Mouse (Mus musculus) limb, embryonic 14.5 days (tissue): ENCODE measurements around the gene Cnnm4. TPM values are rescaled to one million over a fixed set of nuclear protein-coding genes. Genes with fewer than 3 reads are reported as not detected.
A peak's percentile ranks its signal among the peaks of the same experiment; 100 is the strongest.

Experiments used
- ATAC-seq: fragments of 200-750 bp; cut with Nextera tagmentation; 2 replicates; pipeline ENCODE4 v1.8.0; 2017; ENCODE audit warnings: low read depth, moderate number of reproducible peaks, moderate TSS enrichment; ENCODE audit not compliant: low FRiP score
- DNase-seq: peaks from one replicate; pipeline ENCODE4 v3.0.0-alpha.2; 2015; ENCODE audit warnings: low spot score
- H3K27ac ChIP-seq: fragments of 300-500 bp; sonication (generic); replicated peaks from 2 replicates; pipeline ENCODE4 v1.5.1; 2014; ENCODE audit warnings: low read depth, mild to moderate bottlenecking, low read length, moderate library complexity, mixed read lengths
- H3K27me3 ChIP-seq: fragments of 300-500 bp; sonication (generic); 2 replicates; pipeline ENCODE4 v1.6.1; 2014; ENCODE audit warnings: low read length, mixed read lengths; ENCODE audit not compliant: control insufficient read depth, insufficient read depth
- H3K36me3 ChIP-seq: fragments of 300-500 bp; sonication (generic); 2 replicates; pipeline ENCODE4 v1.6.1; 2014; ENCODE audit warnings: mild to moderate bottlenecking, low read length, moderate library complexity, mixed read lengths; ENCODE audit not compliant: control insufficient read depth, insufficient read depth
- H3K4me1 ChIP-seq: fragments of 300-500 bp; sonication (generic); 2 replicates; pipeline ENCODE4 v1.6.1; 2014; ENCODE audit warnings: antibody characterized with exemption, low read length, mixed read lengths; ENCODE audit not compliant: control insufficient read depth, insufficient read depth
- H3K4me2 ChIP-seq: fragments of 300-500 bp; sonication (generic); replicated peaks from 2 replicates; pipeline ENCODE4 v1.6.1; 2014; ENCODE audit warnings: low read depth, mild to moderate bottlenecking, low read length, moderate library complexity; ENCODE audit not compliant: severe bottlenecking
- H3K4me3 ChIP-seq: fragments of 300-500 bp; sonication (generic); replicated peaks from 2 replicates; pipeline ENCODE4 v1.5.1; 2014; ENCODE audit warnings: low read length
- H3K9ac ChIP-seq: fragments of 300-500 bp; sonication (generic); 2 replicates; pipeline ENCODE4 v1.6.1; 2014; ENCODE audit warnings: mild to moderate bottlenecking, low read depth, low read length, moderate library complexity; ENCODE audit not compliant: severe bottlenecking
- H3K9me3 ChIP-seq: fragments of 300-500 bp; sonication (generic); 2 replicates; pipeline ENCODE4 v1.6.1; 2016; ENCODE audit warnings: low read length; ENCODE audit not compliant: control insufficient read depth
- POLR2A ChIP-seq: fragments of 200-500 bp; IDR thresholded peaks from 2 replicates; pipeline ENCODE4 v1.8.0; 2012; ENCODE audit warnings: inconsistent platforms, mild to moderate bottlenecking, moderate library complexity, borderline replicate concordance; ENCODE audit not compliant: insufficient read depth, insufficient read length; ENCODE audit errors: extremely low read depth
- WGBS: fragments of 180-500 bp; shearing (Covaris S2); extraction: QIAGEN DNeasy Blood & Tissue Kit; methylation state at CpG from one replicate; pipeline ENCODE4 v1.1.7; 2014; 5-methylcytosine and 5-hydroxymethylcytosine counted together
- polyA plus RNA-seq, 2 experiments: library from polyadenylated mRNA; depleted of rRNA in 1 of 2; stranded (reverse) in 1 of 2; unstranded in 1 of 2; fragments of >200 nt; fragmentation: Nextera tagmentation in 1 of 2; extraction: Ambion mirVana in 1 of 2; gene quantifications; 2 replicates each; pipeline versions ENCODE4 v1.2.1 to v1.2.3; 2012 to 2014

Cnnm4 gene
- polyA plus RNA-seq, 2 experiments = 7.3 to 13.1 TPM

GRCm38 (mm10) chr1:36492416-36493139 lies 21.2 kb downstream of the Cnnm4 start:
- peak; percentile 82 for ATAC-seq
- Histone ChIP-seq H3K4me2 (no peak overlapping the region), H3K4me3 (no peak overlapping the region), H3K9me3 (no peaks in the 10 kb centered on the region), H3K27me3 (no peaks in the 10 kb centered on the region), H3K27ac (no peak overlapping the region), H3K36me3 (no peaks in the 10 kb centered on the region), H3K9ac (no peak overlapping the region), H3K4me1 (peaks cover 12% of the 10 kb centered on the region)
- 44% methylated on average over 9 of the region's 9 CpGs for WGBS
- DNase-seq = peak; percentile 54
- TF ChIP-seq POLR2A = no peak

GRCm38 (mm10) chr1:36493299-36493698 lies 21.9 kb downstream of the Cnnm4 start:
- TF ChIP-seq POLR2A = no peak
- H3K27ac ChIP-seq = no peak overlapping the region
- H3K36me3 ChIP-seq = peaks cover 3% of the 10 kb centered on the region; the same call in 1 of the 2 replicates
- H3K4me2 ChIP-seq = no peak overlapping the region
- 31% methylated on average over 6 of the region's 6 CpGs for WGBS
- no peak overlapping the region for H3K4me3 ChIP-seq
- H3K9me3 ChIP-seq = no peaks in the 10 kb centered on the region
- no peak overlapping the region for H3K9ac ChIP-seq
- DNase-seq (no peak), ATAC-seq (no peak)
- peaks cover 12% of the 10 kb centered on the region for H3K4me1 ChIP-seq
- no peaks in the 10 kb centered on the region for H3K27me3 ChIP-seq

- WGBS = 57% methylated on average over 2 of the region's 2 CpGs
Measured at GRCm38 (mm10) chr1:36496719-36497118, 25.3 kb downstream of the Cnnm4 start.

GRCm38 (mm10) chr1:36497312-36497711 lies 25.9 kb downstream of the Cnnm4 start:
- peaks cover 11% of the 10 kb centered on the region for H3K4me1 ChIP-seq
- no peaks in the 10 kb centered on the region for H3K27me3 ChIP-seq
- no peak overlapping the region for H3K4me3 ChIP-seq
- peaks cover 25% of the 10 kb centered on the region for H3K36me3 ChIP-seq
- no peaks in the 10 kb centered on the region for H3K9me3 ChIP-seq
- H3K9ac ChIP-seq = no peak overlapping the region
- TF ChIP-seq POLR2A = no peak
- DNase-seq (no peak), ATAC-seq (no peak)
- 69% methylated on average over 2 of the region's 2 CpGs for WGBS
- H3K27ac ChIP-seq = no peak overlapping the region
- H3K4me2 ChIP-seq = no peak overlapping the region

More at GRCm38 (mm10) chr1:36496719-36497118, 25.3 kb downstream of the Cnnm4 start:
- H3K4me1 ChIP-seq = peaks cover 12% of the 10 kb centered on the region
- TF ChIP-seq POLR2A = no peak
- no peak overlapping the region for H3K4me2 ChIP-seq
- no peak overlapping the region for H3K27ac ChIP-seq
- peaks cover 21% of the 10 kb centered on the region for H3K36me3 ChIP-seq
- no peak overlapping the region for H3K9ac ChIP-seq
- ATAC-seq (no peak), DNase-seq (no peak)
- no peaks in the 10 kb centered on the region for H3K27me3 ChIP-seq
- no peaks in the 10 kb centered on the region for H3K9me3 ChIP-seq
- H3K4me3 ChIP-seq = no peak overlapping the region

GRCm38 (mm10) chr1:36501261-36501660 lies 29.8 kb downstream of the Cnnm4 start:
- Histone ChIP-seq H3K27me3 (no peaks in the 10 kb centered on the region), H3K36me3 (peaks cover 49% of the 10 kb centered on the region), H3K9ac (no peak overlapping the region), H3K9me3 (no peaks in the 10 kb centered on the region), H3K4me1 (no peaks in the 10 kb centered on the region), H3K4me3 (no peak overlapping the region), H3K27ac (no peak overlapping the region), H3K4me2 (no peak overlapping the region)
- no peak for ATAC-seq
- TF ChIP-seq POLR2A = peak; percentile 33; the same call in 1 of the 2 replicates
- 8% methylated on average over 3 of the region's 3 CpGs for WGBS
- DNase-seq = peak; percentile 81
